Mouse (Mus musculus) forebrain, embryonic 16.5 days (tissue): ENCODE measurements at regions not wholly inside any gene's neighbourhood (a gene's known extent, or its start where the extent isn't known, plus 50 kb on each side); places are given as distances from the start of the nearest gene placed in this dataset.
A peak's percentile ranks its signal among the peaks of the same experiment; 100 is the strongest.

Experiments used
- ATAC-seq: fragments of 200-750 bp; cut with Nextera tagmentation; 2 replicates; pipeline ENCODE4 v1.8.0; 2017; ENCODE audit warnings: mild to moderate bottlenecking, moderate library complexity
- H3K27ac ChIP-seq: fragments of 300-500 bp; sonication (generic); 2 replicates; pipeline ENCODE4 v1.5.1; 2014; ENCODE audit warnings: low read length, control low read depth
- H3K27me3 ChIP-seq: fragments of 300-500 bp; sonication (generic); replicated peaks from 2 replicates; pipeline ENCODE4 v1.6.1; 2014; ENCODE audit warnings: low read length; ENCODE audit not compliant: control insufficient read depth, insufficient read depth
- H3K36me3 ChIP-seq: fragments of 300-500 bp; sonication (generic); 2 replicates; pipeline ENCODE4 v1.6.1; 2014; ENCODE audit not compliant: control insufficient read depth, insufficient read depth
- H3K4me1 ChIP-seq: fragments of 300-500 bp; sonication (generic); replicated peaks from 2 replicates; pipeline ENCODE4 v1.6.1; 2014; ENCODE audit warnings: low read length; ENCODE audit not compliant: control insufficient read depth, insufficient read depth
- H3K4me2 ChIP-seq: fragments of 300-500 bp; sonication (generic); 2 replicates; pipeline ENCODE4 v1.6.1; 2014; ENCODE audit warnings: mild to moderate bottlenecking, low read length, control low read depth
- H3K4me3 ChIP-seq: fragments of 300-500 bp; sonication (generic); replicated peaks from 2 replicates; pipeline ENCODE4 v1.5.1; 2014; ENCODE audit warnings: mild to moderate bottlenecking, low read length, control low read depth
- H3K9ac ChIP-seq: fragments of 300-500 bp; sonication (generic); replicated peaks from 2 replicates; pipeline ENCODE4 v1.6.1; 2014; ENCODE audit warnings: low read depth, low read length, control low read depth
- H3K9me3 ChIP-seq: fragments of 300-500 bp; sonication (generic); 2 replicates; pipeline ENCODE4 v1.6.1; 2016; ENCODE audit warnings: low read length; ENCODE audit not compliant: control insufficient read depth
- WGBS: fragments of 180-500 bp; shearing (Covaris S2); extraction: QIAGEN DNeasy Blood & Tissue Kit; methylation state at CpG from one replicate; pipeline ENCODE4 v1.1.7; 2014; 5-methylcytosine and 5-hydroxymethylcytosine counted together

DNA sequence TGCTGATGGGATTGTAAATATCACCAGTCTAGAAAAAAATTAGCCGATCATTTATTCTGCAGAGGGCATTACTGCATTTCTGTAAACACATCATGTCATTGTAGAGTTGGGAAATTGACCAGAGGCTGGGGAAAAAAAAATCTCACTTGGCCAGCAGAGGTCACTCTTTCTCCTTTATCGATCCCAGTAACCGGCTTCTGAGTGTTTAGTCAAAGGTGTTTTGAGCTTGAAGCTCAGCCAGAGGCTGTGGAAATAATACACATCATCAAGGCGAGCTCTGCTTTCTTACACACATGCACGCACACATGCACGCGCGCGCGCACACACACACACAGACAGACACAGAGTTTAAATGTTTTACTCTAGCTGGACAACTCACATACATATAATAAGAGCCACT, 106.5 kb downstream of the Slc4a3 start:
- no peak overlapping the region for H3K4me3 ChIP-seq
- no peak overlapping the region for H3K4me2 ChIP-seq
- no peak overlapping the region for H3K27ac ChIP-seq
- no peaks in the 10 kb centered on the region for H3K27me3 ChIP-seq
- no peaks in the 10 kb centered on the region for H3K9me3 ChIP-seq
- H3K9ac ChIP-seq = no peak overlapping the region
- 5% methylated on average over 10 of the region's 10 CpGs for WGBS
- H3K4me1 ChIP-seq = peaks cover 16% of the 10 kb centered on the region
- H3K36me3 ChIP-seq = no peaks in the 10 kb centered on the region
- ATAC-seq = peak; percentile 51; the same call in 1 of the 2 replicates

DNA sequence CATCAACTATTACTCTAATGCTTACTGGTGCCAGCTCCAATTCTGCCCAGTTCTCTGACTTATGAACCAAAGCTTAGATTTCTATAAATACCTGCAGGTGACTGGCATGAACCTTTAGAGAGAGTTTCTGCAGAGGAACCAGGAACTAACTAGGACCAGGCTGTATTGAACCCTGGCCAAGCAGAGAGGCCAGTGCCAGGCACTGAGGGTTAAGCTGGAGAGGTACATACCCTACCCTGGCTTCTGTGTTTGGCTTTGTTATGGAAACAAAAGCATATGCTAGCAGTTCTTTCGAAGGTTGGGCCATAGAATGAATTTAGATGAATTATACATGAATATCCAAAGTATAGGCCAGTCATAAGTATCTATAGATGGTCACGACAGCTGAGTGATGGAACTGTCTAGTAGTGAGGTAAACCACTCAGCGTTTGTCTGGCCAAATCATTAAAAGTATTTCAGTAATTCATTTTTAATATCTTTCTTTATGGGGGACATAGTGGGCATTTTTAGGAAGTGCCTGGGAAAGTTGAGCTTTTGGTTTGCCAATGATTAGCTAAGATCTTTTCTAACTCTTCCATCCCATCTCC, 107.0 kb downstream of the Slc4a3 start:
- no peak overlapping the region; the same call in 1 of the 2 replicates for H3K4me2 ChIP-seq
- H3K27ac ChIP-seq = no peak overlapping the region
- peaks cover 16% of the 10 kb centered on the region for H3K4me1 ChIP-seq
- H3K4me3 ChIP-seq = no peak overlapping the region
- H3K9ac ChIP-seq = no peak overlapping the region
- no peaks in the 10 kb centered on the region for H3K36me3 ChIP-seq
- no peaks in the 10 kb centered on the region for H3K9me3 ChIP-seq
- H3K27me3 ChIP-seq = no peaks in the 10 kb centered on the region
- peak; percentile 34; the same call in 1 of the 2 replicates for ATAC-seq
- WGBS = 46% methylated on average over 3 of the region's 3 CpGs

DNA sequence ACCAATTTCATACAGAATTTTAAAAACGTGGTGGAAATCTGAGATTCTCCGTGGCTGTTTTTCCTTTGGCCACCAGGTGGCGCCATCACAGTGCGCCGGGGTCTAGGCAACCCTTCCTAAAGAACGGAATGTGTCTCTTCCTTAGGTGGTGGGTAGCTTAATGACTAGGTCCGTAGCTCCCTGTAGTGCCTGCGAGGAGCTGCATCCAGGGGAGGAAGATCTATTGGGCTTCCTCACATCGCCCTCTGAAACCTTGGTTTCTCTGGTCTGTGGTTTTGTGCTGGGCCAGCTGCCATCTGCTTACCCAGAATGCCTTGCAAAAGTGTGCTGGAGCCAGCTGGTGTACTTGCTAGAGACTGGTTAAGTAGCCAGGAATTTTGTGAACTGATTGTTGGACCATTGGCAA, 107.6 kb downstream of the Slc4a3 start:
- Histone ChIP-seq H3K4me1 (peaks cover 16% of the 10 kb centered on the region), H3K4me2 (peak overlapping the region; percentile 51), H3K9me3 (no peaks in the 10 kb centered on the region), H3K36me3 (no peaks in the 10 kb centered on the region), H3K9ac (no peak overlapping the region), H3K27ac (peak overlapping the region; percentile 38; the same call in 1 of the 2 replicates), H3K27me3 (no peaks in the 10 kb centered on the region), H3K4me3 (peak overlapping the region; percentile 25; the same call in 1 of the 2 replicates)
- ATAC-seq = peak; percentile 84
- WGBS = 2% methylated on average over 9 of the region's 9 CpGs

DNA sequence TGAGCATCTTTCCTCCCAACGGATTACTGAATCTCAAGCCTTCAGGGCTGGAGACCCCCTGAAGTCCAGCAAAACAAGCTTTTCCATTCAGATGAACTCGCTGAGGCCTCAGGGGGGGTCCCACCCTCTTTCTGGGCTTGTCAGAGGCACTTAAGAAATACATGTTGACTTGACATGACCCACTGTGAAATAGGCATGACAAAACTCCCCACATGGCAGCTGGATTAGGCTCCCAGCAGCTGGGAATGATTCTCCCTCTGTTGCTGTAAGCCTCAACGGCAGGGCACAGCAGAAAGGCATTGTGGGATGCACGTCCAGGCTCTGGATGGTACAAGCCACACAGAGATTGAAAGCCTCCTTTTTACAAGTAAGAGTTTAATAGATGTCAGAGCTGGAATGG, 110.5 kb downstream of the Slc4a3 start:
- H3K36me3 ChIP-seq = no peaks in the 10 kb centered on the region
- no peaks in the 10 kb centered on the region for H3K27me3 ChIP-seq
- H3K27ac ChIP-seq = no peak overlapping the region
- H3K9ac ChIP-seq = no peak overlapping the region
- H3K9me3 ChIP-seq = no peaks in the 10 kb centered on the region
- no peak for ATAC-seq
- peaks cover 16% of the 10 kb centered on the region for H3K4me1 ChIP-seq
- WGBS = 59% methylated on average over 4 of the region's 4 CpGs
- no peak overlapping the region for H3K4me2 ChIP-seq
- no peak overlapping the region for H3K4me3 ChIP-seq

DNA sequence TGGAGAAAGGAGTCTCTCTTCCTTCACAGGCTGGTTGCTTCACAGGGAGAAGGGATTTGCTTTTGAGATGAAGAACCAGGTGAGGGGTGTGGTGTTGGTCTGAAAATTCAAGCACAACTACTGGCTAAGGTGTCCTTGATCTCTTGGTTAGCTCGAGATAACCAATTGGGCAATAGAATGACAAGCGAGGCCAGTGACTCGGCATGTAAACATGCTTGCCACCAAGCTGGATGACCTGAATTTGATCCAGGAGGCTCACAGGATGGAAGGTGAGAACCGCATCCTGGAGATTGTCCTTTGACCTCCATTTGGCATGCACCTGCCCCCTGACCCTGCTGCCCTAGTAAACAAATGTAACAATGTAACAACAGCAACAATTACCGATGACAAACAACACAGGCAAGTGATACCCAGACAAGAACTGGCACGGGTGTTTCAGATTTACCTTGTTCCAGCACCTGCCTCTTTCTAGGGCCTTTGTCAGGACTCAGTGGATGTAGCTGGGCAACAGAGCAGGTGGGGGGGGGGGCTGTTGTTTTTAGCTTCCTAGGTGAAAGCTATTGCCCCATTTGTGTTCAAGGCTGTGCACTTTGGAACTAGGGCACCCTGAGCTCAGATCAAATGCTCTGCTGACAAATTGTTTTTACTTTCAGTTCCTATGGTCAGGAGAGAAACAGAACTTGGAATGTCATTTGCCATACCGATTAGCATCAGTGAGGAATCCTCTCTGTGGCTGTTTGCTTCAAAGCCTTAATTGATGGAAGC, 114.5 kb downstream of the Slc4a3 start:
- no peaks in the 10 kb centered on the region for H3K27me3 ChIP-seq
- no peak overlapping the region for H3K4me3 ChIP-seq
- H3K4me2 ChIP-seq = no peak overlapping the region
- H3K4me1 ChIP-seq = peaks cover 4% of the 10 kb centered on the region; the same call in 1 of the 2 replicates
- no peaks in the 10 kb centered on the region for H3K36me3 ChIP-seq
- H3K27ac ChIP-seq = no peak overlapping the region
- H3K9ac ChIP-seq = no peak overlapping the region
- H3K9me3 ChIP-seq = no peaks in the 10 kb centered on the region
- no peak for ATAC-seq
- WGBS = 90% methylated on average over 7 of the region's 7 CpGs

DNA sequence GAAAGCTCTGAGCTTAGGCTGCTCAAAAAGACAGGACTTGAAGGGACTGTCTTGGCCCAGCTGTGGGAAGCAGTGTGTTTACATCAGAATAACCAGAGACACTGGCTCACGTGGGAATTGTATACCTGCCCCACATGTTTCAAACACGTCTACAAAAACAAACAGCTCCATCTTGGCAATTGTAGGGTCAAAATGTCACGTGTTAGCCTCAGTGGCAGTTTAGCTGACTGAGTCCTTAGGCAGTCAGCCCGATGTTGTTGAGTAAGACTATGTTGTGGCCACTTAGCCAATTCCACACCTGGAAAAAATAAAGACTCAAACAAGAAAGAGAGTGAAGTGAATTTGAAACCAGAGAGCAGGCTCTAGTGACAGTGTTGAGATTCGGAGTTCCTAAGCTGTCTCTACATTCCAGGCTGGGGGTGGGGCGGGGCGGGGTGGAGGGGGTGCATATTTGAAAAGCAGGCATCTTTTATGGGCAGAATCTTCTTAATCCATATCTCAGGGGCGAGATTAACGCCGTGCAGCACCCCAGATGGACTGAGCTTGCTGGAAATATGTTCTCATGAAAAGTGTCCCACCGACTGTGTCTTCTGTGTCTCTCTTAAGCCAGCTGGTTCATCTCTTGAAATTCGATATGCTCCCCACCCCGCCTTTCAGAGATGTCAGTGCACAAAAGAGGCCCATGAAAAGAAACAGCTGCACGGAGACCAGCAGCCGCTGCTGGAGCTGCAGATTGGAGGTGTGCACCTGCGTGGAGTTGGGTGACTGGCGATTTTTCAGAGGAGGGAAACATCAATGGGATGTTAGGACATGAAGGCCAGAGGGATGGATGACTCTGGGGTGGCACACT, 116.3 kb downstream of the Slc4a3 start:
- Histone ChIP-seq H3K4me3 (no peak overlapping the region), H3K36me3 (no peaks in the 10 kb centered on the region), H3K27me3 (no peaks in the 10 kb centered on the region), H3K4me1 (peaks cover 4% of the 10 kb centered on the region; the same call in 1 of the 2 replicates), H3K9ac (no peak overlapping the region), H3K9me3 (peaks cover 3% of the 10 kb centered on the region; the same call in 1 of the 2 replicates), H3K4me2 (no peak overlapping the region), H3K27ac (no peak overlapping the region)
- no peak for ATAC-seq
- 15% methylated on average over 17 of the region's 17 CpGs for WGBS

DNA sequence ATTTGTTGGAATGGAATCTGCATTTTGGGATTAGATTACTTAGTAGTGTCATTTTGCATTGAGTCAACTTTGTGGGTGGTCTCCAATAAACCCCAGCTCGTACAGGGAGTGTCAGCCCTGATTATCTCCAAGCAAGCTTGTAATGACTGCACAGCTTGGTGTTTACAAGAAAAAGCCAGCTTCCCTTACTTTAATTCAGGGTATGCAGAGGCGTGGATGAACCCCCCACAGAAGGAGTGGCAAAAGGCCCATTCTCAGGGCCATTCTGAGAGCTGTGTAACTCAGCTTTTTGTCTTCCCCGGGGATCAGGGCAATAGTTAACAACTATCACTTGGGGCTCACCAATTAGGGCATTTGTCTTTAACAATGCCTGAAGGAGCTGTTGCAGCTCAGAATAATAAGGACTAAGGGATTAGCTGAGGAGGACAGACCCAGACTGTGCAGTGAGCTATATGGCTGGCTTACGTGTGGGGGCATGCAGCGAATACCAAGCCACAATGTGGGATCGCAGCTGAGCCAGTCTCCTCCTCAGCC, 121.7 kb downstream of the Slc4a3 start:
- 8% methylated on average over 6 of the region's 6 CpGs for WGBS
- peaks cover 5% of the 10 kb centered on the region; the same call in 1 of the 2 replicates for H3K4me1 ChIP-seq
- peak; percentile 45; the same call in 1 of the 2 replicates for ATAC-seq
- H3K27ac ChIP-seq = no peak overlapping the region
- H3K4me3 ChIP-seq = no peak overlapping the region
- H3K9me3 ChIP-seq = peaks cover 3% of the 10 kb centered on the region; the same call in 1 of the 2 replicates
- no peak overlapping the region for H3K9ac ChIP-seq
- H3K27me3 ChIP-seq = peaks cover 3% of the 10 kb centered on the region; the same call in 1 of the 2 replicates
- no peak overlapping the region for H3K4me2 ChIP-seq
- no peaks in the 10 kb centered on the region for H3K36me3 ChIP-seq

DNA sequence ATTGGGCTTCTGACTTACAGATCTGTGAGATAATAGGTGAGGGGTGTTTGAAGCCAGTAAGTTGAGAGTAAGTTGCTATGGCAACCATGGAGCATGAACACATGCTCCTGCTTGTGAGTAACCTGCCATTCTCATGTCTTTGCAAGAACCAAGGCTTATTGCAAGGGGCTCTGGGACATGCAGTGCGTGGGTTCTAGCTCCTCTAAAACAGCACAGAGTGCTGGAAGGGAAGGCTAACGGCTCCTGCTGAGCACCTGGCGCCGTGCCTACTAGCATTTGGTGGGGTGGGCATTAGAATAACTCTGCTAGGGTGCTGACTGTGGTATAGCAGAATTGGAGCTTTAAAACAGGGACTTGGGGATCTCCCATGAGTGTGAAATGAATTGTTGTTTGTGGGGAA, 130.2 kb downstream of the Slc4a3 start:
- Histone ChIP-seq H3K9ac (no peak overlapping the region), H3K4me2 (no peak overlapping the region), H3K9me3 (no peaks in the 10 kb centered on the region), H3K4me1 (peaks cover 8% of the 10 kb centered on the region), H3K27ac (no peak overlapping the region), H3K36me3 (no peaks in the 10 kb centered on the region), H3K27me3 (no peaks in the 10 kb centered on the region), H3K4me3 (no peak overlapping the region)
- ATAC-seq = no peak
- 70% methylated on average over 4 of the region's 4 CpGs for WGBS

DNA sequence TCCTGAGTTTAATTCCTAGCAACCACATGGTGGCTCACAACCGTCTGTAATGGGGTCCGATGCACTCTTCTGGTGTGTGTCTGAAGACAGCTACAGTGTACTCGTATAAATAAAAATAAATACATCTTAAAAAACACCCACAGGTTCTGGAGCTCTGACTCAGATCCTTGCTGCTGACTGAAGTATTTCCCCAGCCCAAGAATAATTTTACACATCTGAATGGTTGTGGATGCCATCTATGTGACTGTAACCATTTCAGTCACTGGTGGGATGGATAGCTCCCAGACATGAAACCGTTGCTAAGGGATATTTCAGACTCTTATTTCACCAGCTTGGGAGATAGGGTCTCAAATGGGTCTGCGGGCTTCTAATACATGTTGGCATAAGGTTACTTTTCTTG, 131.6 kb downstream of the Slc4a3 start:
- Histone ChIP-seq H3K4me3 (no peak overlapping the region), H3K36me3 (no peaks in the 10 kb centered on the region), H3K27ac (no peak overlapping the region), H3K27me3 (no peaks in the 10 kb centered on the region), H3K4me2 (no peak overlapping the region), H3K4me1 (peaks cover 8% of the 10 kb centered on the region), H3K9me3 (peaks cover 5% of the 10 kb centered on the region), H3K9ac (no peak overlapping the region)
- WGBS = 81% methylated on average over 5 of the region's 5 CpGs
- ATAC-seq = no peak
